Comparison of ENCODE assay signal across 28 mouse cellular contexts in genomic region chr1:186342391-186342790, GRCm38 (mm10).
DNase-seq lines count a peak whose midpoint lies in the region; ATAC-seq and TF ChIP-seq lines count a peak whose summit lies in the region.
"Had no signal": no experiment of that assay in that cellular context is flagged by ENCODE, and none has a peak within 500 bp of the region (broad histone marks: within the 10 kb centered on the region; RNA-seq: fewer than 3 reads in every experiment).

No protein-coding gene starts in this region.

- H3K4me3 ChIP-seq in heart, embryonic 12.5 days = no peak overlapping the region
- H3K4me3 ChIP-seq in limb, embryonic 11.5 days (ENCODE audit: low read depth, low read length) = no peak overlapping the region
- no peak overlapping the region for H3K4me3 ChIP-seq in limb, embryonic 10.5 days
- no peak overlapping the region for H3K4me3 ChIP-seq in midbrain, embryonic 11.5 days (ENCODE audit: low read depth, low read length)
- H3K4me3 ChIP-seq in midbrain, postnatal 0 days (ENCODE audit: low read depth, low read length) = no peak overlapping the region
- H3K4me3 ChIP-seq: embryonic facial prominence, embryonic 12.5 days; embryonic facial prominence, embryonic 15.5 days; forebrain, embryonic 15.5 days; heart, embryonic 15.5 days; hindbrain, embryonic 10.5 days had no signal

- no peak overlapping the region for H3K4me2 ChIP-seq in heart, embryonic 12.5 days
- no peak overlapping the region for H3K4me2 ChIP-seq in limb, embryonic 11.5 days (ENCODE audit: low read depth, severe bottlenecking)
- H3K4me2 ChIP-seq in midbrain, embryonic 11.5 days = no peak overlapping the region
- H3K4me2 ChIP-seq in midbrain, postnatal 0 days (ENCODE audit: low read depth, low read length, poor library complexity, severe bottlenecking) = no peak overlapping the region
- H3K4me2 ChIP-seq: embryonic facial prominence, embryonic 12.5 days; embryonic facial prominence, embryonic 15.5 days; forebrain, embryonic 15.5 days; heart, embryonic 11.5 days; heart, embryonic 15.5 days; hindbrain, embryonic 14.5 days had no signal

- TF ChIP-seq CTCF in midbrain, postnatal 0 days (IDR thresholded peaks at IDR 0.05) = no peak

- 0 out of 2 replicates have a peak, but pooled peaks cover 6% of the 10 kb centered on the region for H3K9me3 ChIP-seq in heart, embryonic 12.5 days (replicated peaks)
- H3K9me3 ChIP-seq in limb, embryonic 11.5 days (ENCODE audit: control insufficient read depth, low read length) = no peaks in the 10 kb centered on the region
- H3K9me3 ChIP-seq in limb, embryonic 10.5 days (replicated peaks) = no peaks in the 10 kb centered on the region
- H3K9me3 ChIP-seq in midbrain, embryonic 11.5 days (ENCODE audit: control insufficient read depth, low read length) = no peaks in the 10 kb centered on the region
- H3K9me3 ChIP-seq in midbrain, postnatal 0 days (ENCODE audit: low read length) = no peaks in the 10 kb centered on the region
- H3K9me3 ChIP-seq: embryonic facial prominence, embryonic 12.5 days; embryonic facial prominence, embryonic 15.5 days; forebrain, embryonic 15.5 days; heart, embryonic 15.5 days; hindbrain, embryonic 10.5 days had no signal

- no peaks in the 10 kb centered on the region for H3K27me3 ChIP-seq in heart, embryonic 12.5 days (replicated peaks)
- H3K27me3 ChIP-seq in limb, embryonic 11.5 days (ENCODE audit: control insufficient read depth, insufficient read depth, low read length) = no peaks in the 10 kb centered on the region
- no peaks in the 10 kb centered on the region for H3K27me3 ChIP-seq in limb, embryonic 10.5 days (ENCODE audit: low read depth, poor library complexity, severe bottlenecking)
- H3K27me3 ChIP-seq in midbrain, embryonic 11.5 days (ENCODE audit: control insufficient read depth, insufficient read depth, low read length) = no peaks in the 10 kb centered on the region
- H3K27me3 ChIP-seq in midbrain, postnatal 0 days (ENCODE audit: insufficient read depth, low read length) = no peaks in the 10 kb centered on the region
- H3K27me3 ChIP-seq: CH12.LX; embryonic facial prominence, embryonic 12.5 days; embryonic facial prominence, embryonic 15.5 days; forebrain, embryonic 15.5 days; heart, embryonic 15.5 days had no signal

- 69% methylated on average over 1 of the region's 1 CpGs for WGBS in heart, embryonic 12.5 days
- WGBS in limb, embryonic 11.5 days = 97% methylated on average over 1 of the region's 1 CpGs
- WGBS in limb, embryonic 10.5 days = 88% methylated on average over 1 of the region's 1 CpGs
- 93% methylated on average over 1 of the region's 1 CpGs for WGBS in midbrain, embryonic 11.5 days
- 81% methylated on average over 1 of the region's 1 CpGs for WGBS in midbrain, postnatal 0 days

- H3K4me1 ChIP-seq in heart, embryonic 12.5 days (replicated peaks) = peaks cover 3% of the 10 kb centered on the region; the same call in 1 of the 2 replicates
- H3K4me1 ChIP-seq in limb, embryonic 11.5 days (ENCODE audit: control insufficient read depth, insufficient read depth, low read length) = no peaks in the 10 kb centered on the region; the same call in 1 of the 2 replicates
- peaks cover 15% of the 10 kb centered on the region for H3K4me1 ChIP-seq in limb, embryonic 10.5 days
- no peaks in the 10 kb centered on the region for H3K4me1 ChIP-seq in midbrain, embryonic 11.5 days (ENCODE audit: control insufficient read depth, insufficient read depth, low read length)
- H3K4me1 ChIP-seq in midbrain, postnatal 0 days (ENCODE audit: insufficient read depth, low read length) = no peaks in the 10 kb centered on the region
- H3K4me1 ChIP-seq: embryonic facial prominence, embryonic 12.5 days; forebrain, embryonic 15.5 days; hindbrain, embryonic 10.5 days had no signal

- H3K27ac ChIP-seq in heart, embryonic 12.5 days (ENCODE audit: poor library complexity, severe bottlenecking) = no peak overlapping the region
- no peak overlapping the region for H3K27ac ChIP-seq in limb, embryonic 11.5 days (replicated peaks; ENCODE audit: low read depth, low read length)
- no peak overlapping the region for H3K27ac ChIP-seq in limb, embryonic 10.5 days
- no peak overlapping the region for H3K27ac ChIP-seq in midbrain, embryonic 11.5 days (ENCODE audit: low read depth, low read length)
- H3K27ac ChIP-seq in midbrain, postnatal 0 days (ENCODE audit: low read depth, low read length) = no peak overlapping the region
- H3K27ac ChIP-seq: embryonic facial prominence, embryonic 12.5 days; embryonic facial prominence, embryonic 15.5 days; forebrain, embryonic 15.5 days; heart, embryonic 15.5 days; hindbrain, embryonic 10.5 days; hindbrain, embryonic 14.5 days had no signal

- DNase-seq in heart, adult 11 months = peak; percentile 65
- DNase-seq in limb, embryonic 11.5 days (ENCODE audit: low spot score) = peak; percentile 10
- DNase-seq in limb, embryonic 10.5 days (ENCODE audit: low spot score) = no peak
- DNase-seq in midbrain, embryonic 11.5 days (ENCODE audit: low spot score, missing footprints) = peak; percentile 54
- DNase-seq in midbrain, postnatal 0 days (ENCODE audit: low spot score) = no peak
- peak; percentile 74 for DNase-seq in Muller cell, postnatal 12 days (ENCODE audit: inconsistent ontology term)
- DNase-seq in spleen, adult 18-20 months = no peak
- DNase-seq: adrenal gland, postnatal 10 days; adrenal gland, postnatal 36 days; B cell, adult 2 months; cerebellum, adult 11 months; cerebellum, adult 2 months; cerebellum, adult 9-11 months; cerebellum, postnatal 25 days; gastrocnemius, postnatal 36 days; heart, postnatal 10 days; heart, postnatal 36 days had no signal

- no peaks in the 10 kb centered on the region for H3K36me3 ChIP-seq in heart, embryonic 12.5 days
- no peaks in the 10 kb centered on the region for H3K36me3 ChIP-seq in limb, embryonic 11.5 days (ENCODE audit: control insufficient read depth, insufficient read depth, low read length)
- no peaks in the 10 kb centered on the region for H3K36me3 ChIP-seq in limb, embryonic 10.5 days
- H3K36me3 ChIP-seq in midbrain, embryonic 11.5 days (ENCODE audit: control insufficient read depth, insufficient read depth, low read length) = no peaks in the 10 kb centered on the region
- H3K36me3 ChIP-seq in midbrain, postnatal 0 days (ENCODE audit: insufficient read depth, low read length) = no peaks in the 10 kb centered on the region
- H3K36me3 ChIP-seq: embryonic facial prominence, embryonic 12.5 days; embryonic facial prominence, embryonic 15.5 days; forebrain, embryonic 15.5 days; G1E; heart, embryonic 15.5 days; hindbrain, embryonic 10.5 days had no signal

- ATAC-seq in heart, embryonic 12.5 days (ENCODE audit: insufficient number of reproducible peaks, low FRiP score) = no peak
- ATAC-seq in limb, embryonic 11.5 days (ENCODE audit: insufficient number of reproducible peaks, low FRiP score, low TSS enrichment, low read depth) = no peak
- ATAC-seq in midbrain, embryonic 11.5 days (ENCODE audit: low FRiP score) = no peak
- no peak for ATAC-seq in midbrain, postnatal 0 days (ENCODE audit: low FRiP score)
- ATAC-seq: activated CD4-positive, CD25-positive, alpha-beta regulatory T cell, adult 4 months; forebrain, embryonic 15.5 days had no signal

- no peak overlapping the region for H3K9ac ChIP-seq in heart, embryonic 12.5 days
- H3K9ac ChIP-seq in limb, embryonic 11.5 days (ENCODE audit: low read length) = no peak overlapping the region
- no peak overlapping the region for H3K9ac ChIP-seq in midbrain, embryonic 11.5 days (ENCODE audit: low read length)
- no peak overlapping the region for H3K9ac ChIP-seq in midbrain, postnatal 0 days (replicated peaks; ENCODE audit: low read length, poor library complexity, severe bottlenecking)
- H3K9ac ChIP-seq: embryonic facial prominence, embryonic 12.5 days; embryonic facial prominence, embryonic 15.5 days; forebrain, embryonic 15.5 days; heart, embryonic 15.5 days; hindbrain, embryonic 14.5 days had no signal

Comparison
In these comparisons a context has a peak if more than half of its experiments do, and no peak if none do; other contexts are left out.
1. DNase-seq: peak in heart, adult 11 months (single experiment), limb, embryonic 11.5 days (single experiment), midbrain, embryonic 11.5 days (single experiment) and Muller cell, postnatal 12 days (single experiment); none in limb, embryonic 10.5 days (single experiment), midbrain, postnatal 0 days (single experiment) and spleen, adult 18-20 months (0 of 2).